Mouse (Mus musculus) hindlimb bud, embryonic 11.5 days (tissue): Measurements from ENCODE around the gene Cxcl10.
A peak's percentile ranks its signal among the peaks of the same experiment; 100 is the strongest.

ENCODE experiments used
- DNase-seq: peaks from one replicate; pipeline ENCODE4 v3.0.0-alpha.2; 2012; ENCODE audit warnings: low read depth, low spot score; ENCODE audit errors: extremely low spot score

Cxcl10 gene

GRCm38 (mm10) chr5:92321631-92322400 is 26.9 kb downstream of the Cxcl10 start:
- no peak for DNase-seq

- DNase-seq: no peak
Measured at GRCm38 (mm10) chr5:92318596-92318995, 30.1 kb downstream of the Cxcl10 start.

GRCm38 (mm10) chr5:92318119-92318518 is 30.6 kb downstream of the Cxcl10 start:
- no peak for DNase-seq

- no peak for DNase-seq
Measured at GRCm38 (mm10) chr5:92313776-92314175, 34.9 kb downstream of the Cxcl10 start.

- peak; percentile 83 for DNase-seq
Measured at GRCm38 (mm10) chr5:92312046-92312715, 36.5 kb downstream of the Cxcl10 start.

GRCm38 (mm10) chr5:92309681-92310511 is 38.8 kb downstream of the Cxcl10 start, which contains the start of gene Sdad1:
Gene Sdad1 (minus strand): TSS chr5:92310479.
- peak; percentile 85 for DNase-seq

GRCm38 (mm10) chr5:92304291-92304690 is 44.4 kb downstream of the Cxcl10 start:
- DNase-seq: no peak

- no peak for DNase-seq
Measured at GRCm38 (mm10) chr5:92302149-92302840, 46.4 kb downstream of the Cxcl10 start.
